Mouse (Mus musculus): ENCODE measurements at regions not wholly inside any gene's neighbourhood (a gene's known extent, or its start where the extent isn't known, plus 50 kb on each side); places are given as distances from the start of the nearest gene placed in this dataset.

DNA sequence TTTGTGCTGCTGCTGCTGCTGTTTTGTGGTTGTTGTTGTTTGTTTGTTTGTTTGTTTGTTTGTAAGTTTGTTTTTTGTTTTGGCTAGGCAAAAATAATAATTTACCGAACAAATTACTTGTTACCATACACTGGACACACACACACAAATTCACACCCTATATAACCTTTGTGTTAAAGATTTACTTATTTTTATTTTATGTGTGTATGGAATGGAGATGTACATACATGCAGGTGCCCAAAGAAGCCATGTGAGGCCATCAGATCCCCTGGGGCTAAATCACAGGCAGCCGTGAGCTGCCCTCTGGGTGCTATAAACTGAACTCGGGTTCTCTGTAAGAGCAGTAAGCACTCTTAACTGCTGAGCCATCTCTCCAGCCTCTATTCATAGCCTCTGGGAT lies 56.0 kb downstream of the Pttg1 start:
- Histone ChIP-seq H3K4me2 (ENCODE audit: low read length) (no peak overlapping the region), H3K27me3 (replicated peaks; ENCODE audit: control insufficient read depth, insufficient read depth, low read length) (no peaks in the 10 kb centered on the region), H3K4me1 (replicated peaks; ENCODE audit: control insufficient read depth, insufficient read depth, low read length) (no peaks in the 10 kb centered on the region), H3K9ac (replicated peaks; ENCODE audit: low read depth, low read length) (no peak overlapping the region), H3K9me3 (ENCODE audit: control insufficient read depth, low read length) (no peaks in the 10 kb centered on the region), H3K36me3 (ENCODE audit: control insufficient read depth, insufficient read depth) (no peaks in the 10 kb centered on the region), H3K4me3 (replicated peaks; ENCODE audit: low read length) (no peak overlapping the region), H3K27ac (ENCODE audit: low read length) (no peak overlapping the region)
- WGBS: 91% methylated on average over 3 of the region's 3 CpGs
- ATAC-seq: no peak

DNA sequence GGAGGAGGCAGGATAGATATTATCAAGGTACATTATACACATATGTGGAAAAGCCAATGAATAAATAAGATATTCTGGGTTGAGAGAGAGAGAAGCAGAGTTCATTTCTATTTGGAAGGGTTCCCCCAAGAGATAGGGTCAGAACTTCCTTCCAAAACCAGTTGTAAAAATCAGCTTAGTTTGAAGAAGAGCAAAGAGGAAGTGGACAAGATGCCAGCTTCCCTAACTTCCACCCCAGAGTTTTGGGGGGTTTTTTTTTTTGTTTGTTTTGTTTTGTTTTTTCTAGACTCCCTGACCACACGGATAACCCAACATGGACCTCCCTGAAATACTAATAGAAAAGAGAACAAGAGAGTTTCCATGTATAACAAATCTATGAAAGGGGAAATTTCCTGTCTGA lies 57.7 kb downstream of the Pttg1 start:
- WGBS: 91% methylated on average over 1 of the region's 1 CpGs
- no peaks in the 10 kb centered on the region for H3K9me3 ChIP-seq (ENCODE audit: control insufficient read depth, low read length)
- H3K9ac ChIP-seq (replicated peaks; ENCODE audit: low read depth, low read length): no peak overlapping the region
- no peaks in the 10 kb centered on the region for H3K27me3 ChIP-seq (replicated peaks; ENCODE audit: control insufficient read depth, insufficient read depth, low read length)
- no peak for ATAC-seq
- H3K4me1 ChIP-seq (replicated peaks; ENCODE audit: control insufficient read depth, insufficient read depth, low read length): no peaks in the 10 kb centered on the region
- H3K4me2 ChIP-seq (ENCODE audit: low read length): no peak overlapping the region
- no peak overlapping the region for H3K4me3 ChIP-seq (replicated peaks; ENCODE audit: low read length)
- no peaks in the 10 kb centered on the region for H3K36me3 ChIP-seq (ENCODE audit: control insufficient read depth, insufficient read depth)
- H3K27ac ChIP-seq (ENCODE audit: low read length): no peak overlapping the region

DNA sequence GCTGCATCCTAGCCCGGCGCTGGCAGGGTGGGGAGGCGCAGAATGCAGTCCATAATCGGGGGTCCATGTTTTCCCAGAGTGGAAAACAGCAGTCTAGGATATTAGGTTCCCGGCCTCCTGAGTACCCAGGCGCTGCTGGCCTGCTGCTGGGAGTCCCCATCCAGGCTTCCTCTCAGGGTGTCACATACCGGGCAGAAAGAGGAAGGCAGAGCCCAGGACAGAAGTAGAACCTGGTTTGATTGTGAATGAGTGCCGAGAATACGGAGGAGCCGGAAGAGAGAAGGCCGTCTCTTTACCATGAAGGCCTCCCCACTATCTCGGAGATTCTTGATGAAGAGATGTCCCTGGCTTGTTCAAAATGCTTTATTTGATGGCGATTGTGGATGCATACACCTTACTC lies 64.2 kb downstream of the Pttg1 start:
- no peak overlapping the region for H3K9ac ChIP-seq (replicated peaks; ENCODE audit: low read depth, low read length)
- no peak overlapping the region for H3K4me2 ChIP-seq (ENCODE audit: low read length)
- H3K36me3 ChIP-seq (ENCODE audit: control insufficient read depth, insufficient read depth): no peaks in the 10 kb centered on the region
- no peak for ATAC-seq
- H3K27ac ChIP-seq (ENCODE audit: low read length): no peak overlapping the region
- H3K4me1 ChIP-seq (replicated peaks; ENCODE audit: control insufficient read depth, insufficient read depth, low read length): no peaks in the 10 kb centered on the region
- no peaks in the 10 kb centered on the region for H3K9me3 ChIP-seq (ENCODE audit: control insufficient read depth, low read length)
- WGBS: 72% methylated on average over 13 of the region's 13 CpGs
- no peak overlapping the region for H3K4me3 ChIP-seq (replicated peaks; ENCODE audit: low read length)
- H3K27me3 ChIP-seq (replicated peaks; ENCODE audit: control insufficient read depth, insufficient read depth, low read length): no peaks in the 10 kb centered on the region

DNA sequence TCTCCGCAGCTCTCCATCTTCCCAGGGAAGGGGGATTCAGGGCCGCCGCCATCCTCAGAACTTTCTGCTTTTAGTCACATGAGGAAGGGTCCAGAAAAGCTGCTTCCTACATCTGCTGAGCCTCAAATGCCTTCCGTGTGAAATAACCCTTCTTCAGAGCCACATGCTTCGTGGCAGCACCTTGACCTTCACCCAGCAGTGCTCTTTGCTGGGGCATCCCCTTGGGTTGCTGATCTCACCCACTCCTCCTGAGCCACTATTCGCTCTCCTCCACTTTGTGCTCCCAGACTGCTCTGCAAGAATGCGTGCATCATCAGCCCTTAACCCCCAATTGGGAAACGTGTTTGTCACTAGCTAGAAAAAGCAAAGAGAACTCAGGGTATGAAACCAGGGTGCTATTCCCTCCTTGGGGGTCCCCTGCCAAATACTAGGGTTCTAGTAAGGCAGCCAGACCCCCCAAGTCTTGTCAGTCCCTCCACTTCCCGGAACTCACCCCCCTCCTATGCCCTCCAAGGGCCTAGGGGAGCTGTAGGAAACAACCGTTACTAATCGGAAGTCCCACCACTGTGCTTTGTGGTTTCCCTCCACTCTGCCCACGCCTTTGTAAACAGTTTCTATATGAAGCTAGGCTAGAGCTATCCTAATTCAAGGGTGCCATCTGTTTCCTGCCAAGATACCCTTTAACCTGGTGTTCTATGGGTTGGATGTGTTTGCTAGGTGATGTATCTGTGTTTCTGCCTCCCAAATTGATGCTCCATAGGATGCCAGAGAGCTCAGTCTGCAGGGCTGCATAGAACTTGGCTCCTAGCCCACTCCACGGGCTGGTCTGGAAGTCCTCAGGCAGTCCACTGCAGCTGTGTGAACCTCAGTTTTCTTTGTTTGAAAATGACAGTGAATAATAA lies 67.4 kb downstream of the Pttg1 start:
- no peak overlapping the region for H3K4me2 ChIP-seq (ENCODE audit: low read length)
- no peak overlapping the region for H3K4me3 ChIP-seq (replicated peaks; ENCODE audit: low read length)
- no peaks in the 10 kb centered on the region for H3K9me3 ChIP-seq (ENCODE audit: control insufficient read depth, low read length)
- WGBS: 80% methylated on average over 13 of the region's 13 CpGs
- no peaks in the 10 kb centered on the region for H3K27me3 ChIP-seq (replicated peaks; ENCODE audit: control insufficient read depth, insufficient read depth, low read length)
- H3K27ac ChIP-seq (ENCODE audit: low read length): no peak overlapping the region
- no peak overlapping the region for H3K9ac ChIP-seq (replicated peaks; ENCODE audit: low read depth, low read length)
- no peak for ATAC-seq
- H3K4me1 ChIP-seq (replicated peaks; ENCODE audit: control insufficient read depth, insufficient read depth, low read length): no peaks in the 10 kb centered on the region
- H3K36me3 ChIP-seq (ENCODE audit: control insufficient read depth, insufficient read depth): no peaks in the 10 kb centered on the region

DNA sequence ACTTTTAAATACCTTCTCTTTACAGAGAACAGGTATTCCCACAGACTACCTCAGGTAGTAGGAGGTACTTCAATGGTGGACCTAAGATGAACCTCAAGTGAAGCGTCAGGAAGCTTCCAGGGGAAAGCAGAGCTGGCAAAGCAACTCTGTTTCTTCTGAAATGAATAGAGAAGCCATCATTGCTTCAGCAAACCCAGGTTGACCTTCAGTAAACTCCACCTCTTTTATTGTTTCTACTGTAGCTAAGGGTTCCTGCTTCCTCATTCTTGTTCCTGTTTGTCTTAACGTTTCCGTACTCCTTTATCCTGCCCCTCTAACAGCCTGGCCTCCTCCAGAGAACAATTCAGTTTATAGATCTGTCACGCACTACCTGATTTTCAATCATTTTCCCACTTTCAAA lies 72.4 kb downstream of the Pttg1 start:
- H3K27me3 ChIP-seq (replicated peaks; ENCODE audit: control insufficient read depth, insufficient read depth, low read length): no peaks in the 10 kb centered on the region
- peaks cover 5% of the 10 kb centered on the region for H3K4me1 ChIP-seq (replicated peaks; ENCODE audit: control insufficient read depth, insufficient read depth, low read length)
- H3K4me2 ChIP-seq (ENCODE audit: low read length): no peak overlapping the region
- H3K9me3 ChIP-seq (ENCODE audit: control insufficient read depth, low read length): no peaks in the 10 kb centered on the region
- ATAC-seq: no peak
- H3K36me3 ChIP-seq (ENCODE audit: control insufficient read depth, insufficient read depth): no peaks in the 10 kb centered on the region
- H3K4me3 ChIP-seq (replicated peaks; ENCODE audit: low read length): no peak overlapping the region
- H3K9ac ChIP-seq (replicated peaks; ENCODE audit: low read depth, low read length): no peak overlapping the region
- no peak overlapping the region for H3K27ac ChIP-seq (ENCODE audit: low read length)
- 83% methylated on average over 4 of the region's 4 CpGs for WGBS

DNA sequence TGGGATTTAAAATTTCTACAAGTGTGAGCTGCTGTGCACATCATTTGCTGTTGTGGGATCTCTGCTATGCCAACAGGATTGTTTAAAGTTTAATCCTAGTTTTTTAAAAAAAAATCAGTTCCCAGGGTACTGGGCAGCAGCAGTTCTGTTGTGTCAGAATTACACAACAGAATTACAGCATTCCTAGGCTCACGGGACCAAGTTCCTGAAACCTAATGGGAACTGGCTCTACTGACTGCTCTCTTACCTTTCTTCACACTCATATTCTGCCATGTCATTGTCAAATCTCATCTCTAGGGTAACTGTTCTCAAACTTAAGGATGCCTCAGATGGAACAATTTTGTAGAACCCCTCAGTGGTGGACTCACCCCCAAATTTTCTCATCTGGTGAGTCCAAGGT lies 73.0 kb downstream of the Pttg1 start:
- Histone ChIP-seq H3K9ac (replicated peaks; ENCODE audit: low read depth, low read length) (no peak overlapping the region), H3K4me1 (replicated peaks; ENCODE audit: control insufficient read depth, insufficient read depth, low read length) (peaks cover 5% of the 10 kb centered on the region), H3K27ac (ENCODE audit: low read length) (no peak overlapping the region), H3K36me3 (ENCODE audit: control insufficient read depth, insufficient read depth) (no peaks in the 10 kb centered on the region), H3K9me3 (ENCODE audit: control insufficient read depth, low read length) (no peaks in the 10 kb centered on the region), H3K4me2 (ENCODE audit: low read length) (no peak overlapping the region), H3K4me3 (replicated peaks; ENCODE audit: low read length) (no peak overlapping the region), H3K27me3 (replicated peaks; ENCODE audit: control insufficient read depth, insufficient read depth, low read length) (no peaks in the 10 kb centered on the region)
- WGBS: 90% methylated on average over 1 of the region's 1 CpGs
- ATAC-seq: no peak

DNA sequence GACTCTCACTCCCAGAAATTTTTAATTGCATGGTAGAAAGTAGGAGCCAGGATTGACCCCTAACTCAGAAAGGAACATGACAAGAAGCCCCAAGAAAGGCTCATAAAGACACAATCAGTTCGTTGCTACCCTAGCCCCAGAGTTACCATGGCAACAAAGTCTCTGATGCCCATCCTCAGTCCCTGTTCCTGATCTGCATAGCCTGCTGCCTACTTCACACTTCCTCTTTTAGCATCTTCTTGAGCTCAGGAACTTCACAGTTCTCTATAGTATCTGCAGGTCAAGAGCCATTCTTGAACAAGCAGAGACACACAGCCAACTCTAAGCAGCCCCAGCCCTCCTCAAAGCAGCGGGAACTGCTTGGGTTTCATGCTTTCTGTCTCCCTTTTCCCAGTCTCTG lies 74.2 kb downstream of the Pttg1 start:
- no peak overlapping the region for H3K4me3 ChIP-seq (replicated peaks; ENCODE audit: low read length)
- no peak for ATAC-seq
- 61% methylated on average over 2 of the region's 2 CpGs for WGBS
- no peak overlapping the region for H3K27ac ChIP-seq (ENCODE audit: low read length)
- no peaks in the 10 kb centered on the region for H3K27me3 ChIP-seq (replicated peaks; ENCODE audit: control insufficient read depth, insufficient read depth, low read length)
- H3K9me3 ChIP-seq (ENCODE audit: control insufficient read depth, low read length): no peaks in the 10 kb centered on the region
- no peaks in the 10 kb centered on the region for H3K36me3 ChIP-seq (ENCODE audit: control insufficient read depth, insufficient read depth)
- peaks cover 5% of the 10 kb centered on the region for H3K4me1 ChIP-seq (replicated peaks; ENCODE audit: control insufficient read depth, insufficient read depth, low read length)
- no peak overlapping the region for H3K4me2 ChIP-seq (ENCODE audit: low read length)
- H3K9ac ChIP-seq (replicated peaks; ENCODE audit: low read depth, low read length): no peak overlapping the region

DNA sequence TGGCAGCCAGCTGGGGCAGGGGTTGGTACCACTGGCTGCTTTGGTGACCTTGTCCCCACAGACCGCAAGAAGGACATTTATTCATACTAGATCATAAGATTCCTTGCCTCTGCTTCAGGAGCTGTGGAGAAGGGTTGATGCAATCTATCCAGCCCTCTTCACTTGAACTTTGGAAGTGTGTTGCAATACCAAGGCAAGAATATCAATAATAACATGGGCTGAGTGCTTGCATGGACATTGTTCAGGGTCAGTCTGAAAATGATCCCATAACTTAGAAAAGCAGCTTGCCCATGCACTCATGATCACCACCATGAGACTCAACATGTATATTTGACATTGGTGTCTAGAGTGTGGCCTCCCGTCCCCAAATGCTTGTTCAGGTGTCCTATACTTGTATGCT lies 74.7 kb downstream of the Pttg1 start:
- Histone ChIP-seq H3K9ac (replicated peaks; ENCODE audit: low read depth, low read length) (no peak overlapping the region), H3K9me3 (ENCODE audit: control insufficient read depth, low read length) (no peaks in the 10 kb centered on the region), H3K4me1 (replicated peaks; ENCODE audit: control insufficient read depth, insufficient read depth, low read length) (peaks cover 5% of the 10 kb centered on the region), H3K27me3 (replicated peaks; ENCODE audit: control insufficient read depth, insufficient read depth, low read length) (no peaks in the 10 kb centered on the region), H3K4me3 (replicated peaks; ENCODE audit: low read length) (no peak overlapping the region), H3K36me3 (ENCODE audit: control insufficient read depth, insufficient read depth) (no peaks in the 10 kb centered on the region), H3K27ac (ENCODE audit: low read length) (no peak overlapping the region), H3K4me2 (ENCODE audit: low read length) (no peak overlapping the region)
- WGBS: 91% methylated on average over 2 of the region's 2 CpGs
- no peak for ATAC-seq

DNA sequence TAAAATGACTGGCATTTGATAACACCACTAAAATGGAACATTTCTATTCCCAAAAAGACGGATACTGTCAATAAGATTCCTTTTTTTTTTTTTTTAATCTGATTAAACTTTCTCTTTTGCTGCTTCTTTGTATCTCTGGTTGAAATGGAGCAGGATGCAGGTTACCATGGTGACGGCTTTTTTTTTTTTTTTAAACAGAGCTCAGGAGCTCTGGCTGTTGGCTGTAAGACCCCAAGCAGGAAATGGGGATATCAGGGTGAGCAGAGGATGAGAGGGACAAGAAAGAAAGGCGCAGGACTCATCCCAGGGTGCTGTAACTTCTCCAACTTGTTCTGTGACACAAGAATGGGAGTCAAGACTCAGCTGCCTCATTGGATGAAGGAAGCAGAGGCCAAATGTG lies 75.8 kb downstream of the Pttg1 start:
- Histone ChIP-seq H3K4me3 (replicated peaks; ENCODE audit: low read length) (no peak overlapping the region), H3K9ac (replicated peaks; ENCODE audit: low read depth, low read length) (no peak overlapping the region)
- WGBS: 46% methylated on average over 3 of the region's 3 CpGs

DNA sequence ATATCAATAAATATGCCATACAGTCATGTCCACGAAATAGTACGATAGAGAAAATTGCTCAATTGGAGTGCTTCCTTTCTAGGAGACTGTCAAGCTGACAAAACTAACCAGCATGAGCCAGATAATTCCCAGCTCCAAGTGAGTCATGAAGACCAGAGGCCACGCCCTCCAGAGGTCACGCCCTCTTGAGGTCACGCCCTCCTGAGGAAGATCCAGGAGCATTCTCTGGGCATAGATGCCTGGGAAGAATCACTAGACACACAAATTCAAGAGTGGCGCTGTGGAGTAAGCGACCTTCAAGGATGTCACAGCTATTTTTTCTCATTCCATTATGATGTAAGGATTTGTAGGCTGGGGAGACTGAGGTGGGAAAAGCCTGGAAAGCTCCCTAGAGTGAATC lies 76.5 kb downstream of the Pttg1 start:
- Histone ChIP-seq H3K9me3 (ENCODE audit: control insufficient read depth, low read length) (no peaks in the 10 kb centered on the region), H3K4me3 (replicated peaks; ENCODE audit: low read length) (no peak overlapping the region), H3K27ac (ENCODE audit: low read length) (no peak overlapping the region), H3K4me1 (replicated peaks; ENCODE audit: control insufficient read depth, insufficient read depth, low read length) (peaks cover 9% of the 10 kb centered on the region), H3K4me2 (ENCODE audit: low read length) (no peak overlapping the region), H3K9ac (replicated peaks; ENCODE audit: low read depth, low read length) (no peak overlapping the region), H3K36me3 (ENCODE audit: control insufficient read depth, insufficient read depth) (no peaks in the 10 kb centered on the region), H3K27me3 (replicated peaks; ENCODE audit: control insufficient read depth, insufficient read depth, low read length) (no peaks in the 10 kb centered on the region)
- no peak for ATAC-seq
- 63% methylated on average over 7 of the region's 7 CpGs for WGBS

More for the DNA sequence above, 75.8 kb downstream of the Pttg1 start:
- no peak overlapping the region for H3K4me2 ChIP-seq (ENCODE audit: low read length)
- peak; percentile 49; the same call in 1 of the 2 replicates for ATAC-seq
- peaks cover 5% of the 10 kb centered on the region for H3K4me1 ChIP-seq (replicated peaks; ENCODE audit: control insufficient read depth, insufficient read depth, low read length)
- no peak overlapping the region for H3K27ac ChIP-seq (ENCODE audit: low read length)
- no peaks in the 10 kb centered on the region for H3K9me3 ChIP-seq (ENCODE audit: control insufficient read depth, low read length)
- no peaks in the 10 kb centered on the region for H3K27me3 ChIP-seq (replicated peaks; ENCODE audit: control insufficient read depth, insufficient read depth, low read length)
- no peaks in the 10 kb centered on the region for H3K36me3 ChIP-seq (ENCODE audit: control insufficient read depth, insufficient read depth)

Measured in forebrain, embryonic 16.5 days (tissue).